Mouse (Mus musculus) adrenal gland, postnatal 0 days (tissue): ENCODE results near the gene Slfnl1. TPM values are rescaled to one million over a fixed set of nuclear protein-coding genes. Genes with fewer than 3 reads are reported as not detected.

ENCODE experiments used
- polyA plus RNA-seq: library from polyadenylated mRNA; unstranded; fragments of >200 nt; fragmentation: Nextera tagmentation; extraction: Ambion mirVana; gene quantifications from 2 replicates; pipeline ENCODE4 v1.2.1, GENCODE M21; 2015

The Slfnl1 gene
- polyA plus RNA-seq, result not detected in 2 replicates

GRCm38 (mm10) chr4:120531986-120532385 is at the start of gene Slfnl1:
Gene Slfnl1 (plus strand): TSS chr4:120532231.

GRCm38 (mm10) chr4:120569486-120570437 is 37.7 kb downstream of the Slfnl1 start, which contains the start of gene Ctps:
Gene Ctps (minus strand): TSS chr4:120570276.

Other genes starting within 250 kb of the Slfnl1 start
- gene Foxo6, start 244.9 kb upstream of the Slfnl1 start, polyA plus RNA-seq, result 0.80 and 1.3 TPM in 2 replicates
- gene Scmh1, start 127.0 kb upstream of the Slfnl1 start, polyA plus RNA-seq, result 25.1 and 27.3 TPM in 2 replicates
- 24.7 and 27.7 TPM in 2 replicates for gene Ctps, start 38.0 kb downstream of the Slfnl1 start, polyA plus RNA-seq
- not detected in 2 replicates for gene Gm8439, start 56.5 kb downstream of the Slfnl1 start, polyA plus RNA-seq
- 5.8 and 15.0 TPM in 2 replicates for gene Cited4, start 134.3 kb downstream of the Slfnl1 start, polyA plus RNA-seq
- gene Kcnq4, start 216.4 kb downstream of the Slfnl1 start, polyA plus RNA-seq, result 2.5 and 4.0 TPM in 2 replicates